Mouse (Mus musculus) hindbrain, embryonic 16.5 days (tissue): ENCODE measurements around the gene Ugt1a10. TPM values are rescaled to one million over a fixed set of nuclear protein-coding genes. Genes with fewer than 3 reads are reported as not detected.

Experiments
- ATAC-seq: fragments of 200-750 bp; cut with Nextera tagmentation; 2 replicates; pipeline ENCODE4 v1.8.0; 2017; ENCODE audit warnings: moderate TSS enrichment, moderate library complexity
- H3K27ac ChIP-seq: fragments of 300-500 bp; sonication (generic); 2 replicates; pipeline ENCODE4 v1.5.1; 2014; ENCODE audit warnings: low read depth, mild to moderate bottlenecking, control low read depth, low read length, moderate library complexity
- H3K27me3 ChIP-seq: fragments of 300-500 bp; sonication (generic); replicated peaks from 2 replicates; pipeline ENCODE4 v1.6.1; 2014; ENCODE audit warnings: low read length; ENCODE audit not compliant: control insufficient read depth, insufficient read depth
- H3K36me3 ChIP-seq: fragments of 300-500 bp; sonication (generic); 2 replicates; pipeline ENCODE4 v1.6.1; 2014; ENCODE audit warnings: mild to moderate bottlenecking, low read length, moderate library complexity, mixed read lengths; ENCODE audit not compliant: control insufficient read depth, insufficient read depth
- H3K4me1 ChIP-seq: fragments of 300-500 bp; sonication (generic); 2 replicates; pipeline ENCODE4 v1.6.1; 2014; ENCODE audit warnings: low read depth, low read length; ENCODE audit not compliant: control insufficient read depth, insufficient read depth
- H3K4me2 ChIP-seq: fragments of 300-500 bp; sonication (generic); 2 replicates; pipeline ENCODE4 v1.6.1; 2014; ENCODE audit warnings: mild to moderate bottlenecking, low read length, control low read depth, moderate library complexity
- H3K4me3 ChIP-seq: fragments of 300-500 bp; sonication (generic); 2 replicates; pipeline ENCODE4 v1.5.1; 2014; ENCODE audit warnings: mild to moderate bottlenecking, low read length, control low read depth, moderate library complexity
- H3K9ac ChIP-seq: fragments of 300-500 bp; sonication (generic); 2 replicates; pipeline ENCODE4 v1.6.1; 2014; ENCODE audit warnings: low read depth, mild to moderate bottlenecking, control low read depth, low read length, moderate library complexity
- H3K9me3 ChIP-seq: fragments of 300-500 bp; sonication (generic); 2 replicates; pipeline ENCODE4 v1.6.1; 2014; ENCODE audit warnings: mild to moderate bottlenecking, low read length, moderate library complexity; ENCODE audit not compliant: control insufficient read depth
- WGBS: fragments of 180-500 bp; shearing (Covaris S2); extraction: QIAGEN DNeasy Blood & Tissue Kit; methylation state at CpG from one replicate; pipeline ENCODE4 v1.1.7; 2014; 5-methylcytosine and 5-hydroxymethylcytosine counted together
- polyA plus RNA-seq: library from polyadenylated mRNA; unstranded; fragments of >200 nt; fragmentation: Nextera tagmentation; extraction: Ambion mirVana; gene quantifications from 2 replicates; pipeline ENCODE4 v1.2.1, GENCODE M21; 2015

Gene Ugt1a10
- polyA plus RNA-seq, 1 experiment from 2014 or later, result not detected

GRCm38 (mm10) chr1:88213766-88214461 lies 158.7 kb downstream of the Ugt1a10 start:
- peaks cover 64% of the 10 kb centered on the region for H3K9me3 ChIP-seq
- WGBS, result 84% methylated on average over 2 of the region's 2 CpGs
- H3K9ac ChIP-seq, result no peak overlapping the region
- H3K27ac ChIP-seq, result no peak overlapping the region
- no peaks in the 10 kb centered on the region for H3K36me3 ChIP-seq
- no peaks in the 10 kb centered on the region for H3K4me1 ChIP-seq
- no peak overlapping the region for H3K4me2 ChIP-seq
- H3K4me3 ChIP-seq, result no peak overlapping the region
- H3K27me3 ChIP-seq, result no peaks in the 10 kb centered on the region
- ATAC-seq, result no peak; the same call in 1 of the 2 replicates

GRCm38 (mm10) chr1:88214462-88214952 lies 159.3 kb downstream of the Ugt1a10 start:
- Histone ChIP-seq H3K9ac (no peak overlapping the region), H3K4me2 (no peak overlapping the region), H3K36me3 (no peaks in the 10 kb centered on the region), H3K4me3 (no peak overlapping the region), H3K27me3 (no peaks in the 10 kb centered on the region), H3K4me1 (no peaks in the 10 kb centered on the region), H3K27ac (no peak overlapping the region), H3K9me3 (peaks cover 64% of the 10 kb centered on the region)
- WGBS, result 81% methylated on average over 2 of the region's 2 CpGs
- no peak for ATAC-seq

- H3K4me1 ChIP-seq, result no peaks in the 10 kb centered on the region
- H3K9me3 ChIP-seq, result peaks cover 61% of the 10 kb centered on the region
- no peak overlapping the region for H3K9ac ChIP-seq
- H3K4me3 ChIP-seq, result no peak overlapping the region
- H3K4me2 ChIP-seq, result no peak overlapping the region
- no peaks in the 10 kb centered on the region for H3K27me3 ChIP-seq
- no peaks in the 10 kb centered on the region for H3K36me3 ChIP-seq
- WGBS, result 70% methylated on average over 10 of the region's 10 CpGs
- no peak for ATAC-seq
- H3K27ac ChIP-seq, result no peak overlapping the region
Measured at GRCm38 (mm10) chr1:88215466-88216380, 160.5 kb downstream of the Ugt1a10 start.

- Histone ChIP-seq H3K9me3 (peaks cover 58% of the 10 kb centered on the region), H3K4me2 (no peak overlapping the region), H3K9ac (no peak overlapping the region), H3K4me1 (no peaks in the 10 kb centered on the region), H3K36me3 (no peaks in the 10 kb centered on the region), H3K4me3 (no peak overlapping the region), H3K27me3 (no peaks in the 10 kb centered on the region), H3K27ac (no peak overlapping the region)
- ATAC-seq, result no peak
- WGBS, result 56% methylated on average over 2 of the region's 2 CpGs
Measured at GRCm38 (mm10) chr1:88216551-88216950, 161.4 kb downstream of the Ugt1a10 start.

- H3K9me3 ChIP-seq, result peaks cover 54% of the 10 kb centered on the region
- ATAC-seq, result no peak
- H3K4me3 ChIP-seq, result no peak overlapping the region
- 65% methylated on average over 2 of the region's 2 CpGs for WGBS
- no peaks in the 10 kb centered on the region for H3K36me3 ChIP-seq
- H3K4me1 ChIP-seq, result no peaks in the 10 kb centered on the region
- H3K27ac ChIP-seq, result no peak overlapping the region
- H3K9ac ChIP-seq, result no peak overlapping the region
- H3K27me3 ChIP-seq, result no peaks in the 10 kb centered on the region
- no peak overlapping the region for H3K4me2 ChIP-seq
Measured at GRCm38 (mm10) chr1:88217144-88217543, 162.0 kb downstream of the Ugt1a10 start.

- Histone ChIP-seq H3K27ac (no peak overlapping the region), H3K4me3 (no peak overlapping the region), H3K4me1 (no peaks in the 10 kb centered on the region), H3K27me3 (no peaks in the 10 kb centered on the region), H3K36me3 (no peaks in the 10 kb centered on the region), H3K4me2 (no peak overlapping the region), H3K9me3 (peaks cover 51% of the 10 kb centered on the region), H3K9ac (no peak overlapping the region)
- 41% methylated on average over 3 of the region's 3 CpGs for WGBS
- ATAC-seq, result no peak
Measured at GRCm38 (mm10) chr1:88217576-88217975, 162.4 kb downstream of the Ugt1a10 start.

- H3K27me3 ChIP-seq, result no peaks in the 10 kb centered on the region
- H3K27ac ChIP-seq, result no peak overlapping the region
- 75% methylated on average over 9 of the region's 9 CpGs for WGBS
- peaks cover 47% of the 10 kb centered on the region for H3K9me3 ChIP-seq
- no peak overlapping the region for H3K4me3 ChIP-seq
- H3K4me1 ChIP-seq, result no peaks in the 10 kb centered on the region
- no peaks in the 10 kb centered on the region for H3K36me3 ChIP-seq
- no peak overlapping the region for H3K4me2 ChIP-seq
- ATAC-seq, result no peak
- no peak overlapping the region for H3K9ac ChIP-seq
Measured at GRCm38 (mm10) chr1:88218051-88218450, 162.9 kb downstream of the Ugt1a10 start.

GRCm38 (mm10) chr1:88218591-88218990 lies 163.4 kb downstream of the Ugt1a10 start:
- Histone ChIP-seq H3K4me1 (no peaks in the 10 kb centered on the region), H3K36me3 (no peaks in the 10 kb centered on the region), H3K4me2 (no peak overlapping the region), H3K9me3 (peaks cover 41% of the 10 kb centered on the region), H3K4me3 (no peak overlapping the region), H3K27me3 (no peaks in the 10 kb centered on the region), H3K27ac (no peak overlapping the region), H3K9ac (no peak overlapping the region)
- ATAC-seq, result no peak
- 52% methylated on average over 4 of the region's 4 CpGs for WGBS

GRCm38 (mm10) chr1:88219054-88219453 lies 163.9 kb downstream of the Ugt1a10 start:
- Histone ChIP-seq H3K36me3 (no peaks in the 10 kb centered on the region), H3K9me3 (peaks cover 37% of the 10 kb centered on the region), H3K9ac (no peak overlapping the region), H3K4me2 (no peak overlapping the region), H3K4me1 (no peaks in the 10 kb centered on the region), H3K4me3 (no peak overlapping the region), H3K27ac (no peak overlapping the region), H3K27me3 (no peaks in the 10 kb centered on the region)
- ATAC-seq, result no peak
- 26% methylated on average over 1 of the region's 1 CpGs for WGBS
